Mouse (Mus musculus) bone marrow, adult 2 months (tissue): Measurements from ENCODE around the gene Spp1.

ENCODE experiments used
- CTCF ChIP-seq: fragments of 200-500 bp; IDR thresholded peaks from 2 replicates; pipeline ENCODE4 v1.5.1; 2011; ENCODE audit warnings: low read length, control low read depth; ENCODE audit not compliant: control insufficient read depth, insufficient read depth
- POLR2A ChIP-seq: fragments of 200-500 bp; IDR thresholded peaks from 2 replicates; pipeline ENCODE4 v1.6.1; 2011; ENCODE audit warnings: low read depth, mild to moderate bottlenecking, control low read depth, low read length, borderline replicate concordance; ENCODE audit not compliant: control insufficient read depth

DNA sequence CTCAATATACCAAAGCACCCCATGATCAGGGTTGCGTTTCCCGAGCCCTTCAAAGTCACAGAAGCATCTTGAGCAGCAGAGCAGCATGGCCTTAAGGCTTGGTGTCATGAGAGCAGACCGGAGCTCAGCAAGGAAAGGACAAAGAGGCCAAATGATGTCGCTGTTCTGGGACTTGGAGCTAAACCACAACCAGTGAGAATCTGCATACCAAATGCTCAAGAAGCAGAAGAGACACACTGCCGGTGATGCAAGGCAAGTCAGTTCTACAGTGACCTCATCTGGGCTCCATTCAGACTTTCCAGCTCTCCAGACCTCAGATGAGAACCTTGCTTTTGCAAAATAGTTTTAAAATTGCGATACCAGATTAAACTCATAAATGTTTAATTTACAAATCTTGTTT is 38.6 kb upstream of the Spp1 start:
- TF ChIP-seq POLR2A (no peak), CTCF (no peak)
